Mouse (Mus musculus): ENCODE measurements around the gene Nupl1. TPM values are rescaled to one million over a fixed set of nuclear protein-coding genes. Genes with fewer than 3 reads are reported as not detected.

Nupl1 gene
- 0.03 and 0.09 TPM in 2 replicates for polyA plus RNA-seq (2012; rRNA removed)

- TF ChIP-seq POLR2A (IDR thresholded peaks at IDR 0.05; ENCODE audit: borderline replicate concordance, extremely low read depth, low read depth, low read length): peak; percentile 85
- no peak for TF ChIP-seq CTCF (IDR thresholded peaks at IDR 0.05; ENCODE audit: insufficient read depth, low read length)
- peak; percentile 96 for DNase-seq
- WGBS: under 1% methylated on average over 62 of the region's 62 CpGs
- H3K4me3 ChIP-seq (replicated peaks; ENCODE audit: extremely low read depth, low read depth, low read length): peak within 1 kb of the TSS; percentile 91
- peaks cover 3% of the 10 kb centered on the region for H3K4me1 ChIP-seq (ENCODE audit: control insufficient read depth, insufficient read depth, low read length)
These were observed at the start of gene Nupl1, which contains the start of gene Gm49336 for GRCm38 (mm10) chr14:60251281-60252003. Nupl1 (minus strand) TSS chr14:60251431. Gm49336 (minus strand) TSS chr14:60251507.

- WGBS: 63% methylated on average over 6 of the region's 6 CpGs
- no peak for DNase-seq
- no peak overlapping the region for H3K4me3 ChIP-seq (replicated peaks; ENCODE audit: extremely low read depth, low read depth, low read length)
- H3K4me1 ChIP-seq (ENCODE audit: control insufficient read depth, insufficient read depth, low read length): no peaks in the 10 kb centered on the region
- no peak for TF ChIP-seq CTCF (IDR thresholded peaks at IDR 0.05; ENCODE audit: insufficient read depth, low read length)
- TF ChIP-seq POLR2A (IDR thresholded peaks at IDR 0.05; ENCODE audit: borderline replicate concordance, extremely low read depth, low read depth, low read length): no peak
These were observed 49.8 kb upstream of the Nupl1 start for GRCm38 (mm10) chr14:60301024-60301423.

GRCm38 (mm10) chr14:60300224-60300991 lies 49.2 kb upstream of the Nupl1 start:
- no peak for DNase-seq
- Histone ChIP-seq H3K4me3 (replicated peaks; ENCODE audit: extremely low read depth, low read depth, low read length) (no peak overlapping the region), H3K4me1 (ENCODE audit: control insufficient read depth, insufficient read depth, low read length) (no peaks in the 10 kb centered on the region)
- 77% methylated on average over 14 of the region's 14 CpGs for WGBS
- TF ChIP-seq POLR2A (IDR thresholded peaks at IDR 0.05; ENCODE audit: borderline replicate concordance, extremely low read depth, low read depth, low read length) (no peak), CTCF (IDR thresholded peaks at IDR 0.05; ENCODE audit: insufficient read depth, low read length) (no peak)

- no peak for DNase-seq
- 42% methylated on average over 1 of the region's 1 CpGs for WGBS
- Histone ChIP-seq H3K4me3 (replicated peaks; ENCODE audit: extremely low read depth, low read depth, low read length) (no peak overlapping the region), H3K4me1 (ENCODE audit: control insufficient read depth, insufficient read depth, low read length) (no peaks in the 10 kb centered on the region)
- TF ChIP-seq CTCF (IDR thresholded peaks at IDR 0.05; ENCODE audit: insufficient read depth, low read length): no peak
- no peak for TF ChIP-seq POLR2A (IDR thresholded peaks at IDR 0.05; ENCODE audit: borderline replicate concordance, extremely low read depth, low read depth, low read length)
These were observed 44.3 kb upstream of the Nupl1 start for GRCm38 (mm10) chr14:60295531-60295930.

GRCm38 (mm10) chr14:60290363-60290762 lies 39.1 kb upstream of the Nupl1 start:
- Histone ChIP-seq H3K4me1 (ENCODE audit: control insufficient read depth, insufficient read depth, low read length) (no peaks in the 10 kb centered on the region), H3K4me3 (replicated peaks; ENCODE audit: extremely low read depth, low read depth, low read length) (no peak overlapping the region)
- no peak for DNase-seq
- no peak for TF ChIP-seq POLR2A (IDR thresholded peaks at IDR 0.05; ENCODE audit: borderline replicate concordance, extremely low read depth, low read depth, low read length)
- no peak for TF ChIP-seq CTCF (IDR thresholded peaks at IDR 0.05; ENCODE audit: insufficient read depth, low read length)
- WGBS: 71% methylated on average over 4 of the region's 4 CpGs

GRCm38 (mm10) chr14:60286194-60286863 lies 35.1 kb upstream of the Nupl1 start:
- Histone ChIP-seq H3K4me1 (ENCODE audit: control insufficient read depth, insufficient read depth, low read length) (no peaks in the 10 kb centered on the region), H3K4me3 (replicated peaks; ENCODE audit: extremely low read depth, low read depth, low read length) (no peak overlapping the region)
- no peak for TF ChIP-seq POLR2A (IDR thresholded peaks at IDR 0.05; ENCODE audit: borderline replicate concordance, extremely low read depth, low read depth, low read length)
- DNase-seq: no peak
- WGBS: 82% methylated on average over 7 of the region's 7 CpGs

- TF ChIP-seq POLR2A (IDR thresholded peaks at IDR 0.05; ENCODE audit: borderline replicate concordance, extremely low read depth, low read depth, low read length): no peak
- no peak for DNase-seq
- Histone ChIP-seq H3K4me1 (ENCODE audit: control insufficient read depth, insufficient read depth, low read length) (peaks cover 7% of the 10 kb centered on the region), H3K4me3 (replicated peaks; ENCODE audit: extremely low read depth, low read depth, low read length) (no peak overlapping the region)
- 81% methylated on average over 7 of the region's 7 CpGs for WGBS
These were observed 24.4 kb upstream of the Nupl1 start for GRCm38 (mm10) chr14:60275301-60276276.

GRCm38 (mm10) chr14:60273346-60273745 lies 22.1 kb upstream of the Nupl1 start:
- TF ChIP-seq CTCF (IDR thresholded peaks at IDR 0.05; ENCODE audit: insufficient read depth, low read length) (no peak), POLR2A (IDR thresholded peaks at IDR 0.05; ENCODE audit: borderline replicate concordance, extremely low read depth, low read depth, low read length) (no peak)
- WGBS: 57% methylated on average over 6 of the region's 6 CpGs
- no peak overlapping the region for H3K4me3 ChIP-seq (replicated peaks; ENCODE audit: extremely low read depth, low read depth, low read length)
- H3K4me1 ChIP-seq (ENCODE audit: control insufficient read depth, insufficient read depth, low read length): peaks cover 7% of the 10 kb centered on the region
- no peak for DNase-seq

Measured in lung, adult 2 months (tissue).